Mouse (Mus musculus) gastrocnemius, adult 18-20 months (tissue): ENCODE data around the gene Igfals. TPM values are rescaled to one million over a fixed set of nuclear protein-coding genes. Genes with fewer than 3 reads are reported as not detected.

Source experiments
- DNase-seq: peaks from one replicate; pipeline ENCODE4 v3.0.0; 2021; ENCODE audit warnings: low spot score
- total RNA-seq, 2 experiments: library from RNA; stranded (reverse); gene quantifications; 2 replicates each; pipeline ENCODE4 v1.2.3; 2021

Gene Igfals
- total RNA-seq, 2 experiments from 2014 or later, result 2.2 to 2.6 TPM

- DNase-seq, result no peak
Measured at GRCm38 (mm10) chr17:24893276-24893675, 27.5 kb downstream of the Igfals start.

GRCm38 (mm10) chr17:24894061-24894994, 28.5 kb downstream of the Igfals start:
- no peak for DNase-seq

DNA sequence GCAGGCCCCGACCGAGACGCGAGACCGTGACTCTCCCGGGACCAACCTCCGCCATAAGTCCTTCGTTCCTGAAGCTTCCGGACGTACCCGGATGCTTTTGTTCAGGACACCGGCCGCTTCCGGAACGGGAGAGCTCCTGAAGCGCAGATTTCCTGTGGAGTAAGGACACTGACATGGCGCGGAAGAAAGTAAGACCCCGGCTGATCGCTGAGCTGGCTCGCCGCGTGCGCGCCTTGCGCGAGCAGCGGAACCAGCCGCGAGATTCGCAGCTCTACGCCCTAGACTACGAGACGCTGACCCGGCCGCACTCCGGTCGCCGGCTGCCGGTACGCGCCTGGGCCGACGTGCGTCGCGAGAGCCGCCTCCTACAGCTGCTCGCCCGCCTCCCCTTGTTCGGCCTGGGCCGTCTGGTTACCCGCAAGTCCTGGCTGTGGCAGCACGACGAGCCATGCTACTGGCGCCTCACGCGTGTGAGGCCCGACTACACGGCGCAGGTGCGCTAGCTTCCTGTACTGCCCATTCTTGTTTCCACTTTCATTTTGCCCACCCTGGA, 29.3 kb downstream of the Igfals start, which contains the start of the genes Eme2 and Mrps34:
Gene Eme2 (minus strand): TSS at position 93 of the 553 bp plus-strand sequence.
Gene Mrps34 (plus strand): TSS at position 122 of the 553 bp plus-strand sequence.
- peak; percentile 84 for DNase-seq

DNA sequence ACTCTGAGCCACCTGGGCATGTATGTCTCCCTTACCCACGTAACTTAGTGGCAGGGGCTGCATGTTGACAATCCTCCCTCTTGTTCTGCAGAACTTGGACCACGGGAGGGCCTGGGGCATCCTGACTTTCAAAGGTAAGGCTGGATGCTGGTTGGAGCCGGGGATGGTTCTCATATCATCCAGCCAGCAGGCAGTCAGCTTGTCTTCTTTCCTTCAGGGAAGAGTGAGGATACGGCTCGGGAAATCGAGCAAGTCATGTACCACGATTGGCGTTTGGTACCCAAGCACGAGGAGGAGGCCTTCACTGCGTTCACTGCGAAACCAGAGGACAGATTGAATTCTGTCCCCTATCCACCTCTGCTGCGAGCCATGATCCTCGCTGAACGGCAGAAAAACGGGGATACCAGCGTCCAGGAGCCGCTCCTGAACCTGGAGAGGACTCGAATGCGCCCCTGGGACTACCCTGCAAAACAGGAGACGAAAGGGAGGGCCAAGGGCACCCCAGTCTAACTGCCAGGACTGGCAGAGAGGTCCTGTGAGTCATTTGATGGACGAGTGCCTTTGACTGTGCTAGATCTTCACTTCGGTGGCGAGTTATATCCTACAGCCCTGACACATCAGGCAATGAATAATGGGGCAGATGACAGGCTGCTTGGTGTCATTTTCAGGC, 29.9 kb downstream of the Igfals start:
- DNase-seq, result no peak

DNA sequence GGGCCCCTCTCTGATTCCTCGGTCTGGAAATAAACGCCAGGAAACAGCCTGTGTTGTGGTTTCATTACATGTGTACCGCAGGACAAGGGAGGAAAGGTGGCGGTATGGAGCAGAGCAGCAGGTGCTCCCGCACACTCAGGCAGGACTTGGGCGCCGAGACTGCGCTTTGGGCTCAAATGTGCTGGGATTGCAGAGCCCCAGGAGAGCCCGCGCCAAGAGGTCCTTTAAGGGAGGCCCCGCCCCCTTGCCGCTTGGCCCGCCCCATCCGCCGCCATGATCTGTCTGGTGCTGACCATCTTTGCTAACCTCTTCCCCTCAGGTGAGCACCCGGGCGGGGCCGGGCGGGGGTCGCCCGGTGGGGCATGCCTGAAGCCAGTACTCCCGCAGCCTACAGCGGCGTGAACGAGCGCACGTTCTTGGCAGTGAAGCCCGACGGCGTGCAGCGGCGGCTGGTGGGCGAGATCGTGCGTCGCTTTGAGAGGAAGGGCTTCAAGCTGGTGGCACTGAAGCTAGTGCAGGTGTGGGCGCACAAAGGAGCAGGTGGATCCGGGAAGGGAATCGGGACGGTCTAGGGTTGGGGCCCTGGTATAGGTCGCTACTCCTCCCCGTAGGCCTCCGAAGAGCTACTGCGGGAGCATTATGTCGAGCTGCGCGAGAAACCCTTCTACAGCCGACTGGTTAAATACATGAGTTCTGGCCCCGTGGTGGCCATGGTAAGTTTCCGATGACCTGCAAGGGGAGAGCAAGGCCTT, 30.6 kb downstream of the Igfals start, which contains the start of gene Nme3:
Gene Nme3 (plus strand): TSS at position 260 of the 752 bp plus-strand sequence.
- DNase-seq, result peak; percentile 51

DNA sequence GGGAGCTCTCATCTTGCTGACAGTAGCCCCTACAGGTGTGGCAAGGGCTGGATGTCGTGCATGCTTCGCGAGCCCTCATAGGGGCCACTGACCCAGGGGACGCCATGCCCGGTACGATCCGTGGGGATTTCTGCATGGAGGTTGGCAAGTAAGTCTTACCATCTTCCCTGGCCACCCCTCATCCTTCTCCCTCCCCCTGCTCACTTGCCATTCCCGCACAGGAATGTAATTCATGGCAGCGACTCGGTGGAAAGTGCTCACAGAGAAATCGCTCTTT, 31.1 kb downstream of the Igfals start:
- DNase-seq, result no peak

DNA sequence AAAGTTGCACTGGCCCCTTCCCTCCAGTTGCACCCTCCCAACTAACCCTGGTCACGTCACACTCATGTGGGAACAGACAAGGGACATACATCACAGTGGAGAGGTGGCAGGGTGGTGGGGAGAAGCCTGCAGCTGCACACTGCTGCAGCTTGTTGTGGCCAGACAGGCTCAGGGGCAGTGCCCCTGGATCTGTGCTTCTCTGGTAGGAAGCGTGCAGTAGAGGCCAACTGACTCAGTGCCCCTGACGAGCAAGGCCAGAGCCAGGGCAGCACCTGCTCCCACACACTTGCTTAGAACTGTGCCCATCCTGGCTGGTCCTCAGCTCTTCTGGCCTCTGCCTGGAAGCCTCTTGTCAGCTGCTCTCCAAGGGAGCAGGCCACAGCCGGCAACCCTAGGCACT, 31.8 kb downstream of the Igfals start:
- no peak for DNase-seq

- no peak for DNase-seq
Measured at GRCm38 (mm10) chr17:24898041-24898854, 32.5 kb downstream of the Igfals start.

- DNase-seq, result no peak
Measured at GRCm38 (mm10) chr17:24899153-24899552, 33.4 kb downstream of the Igfals start.

GRCm38 (mm10) chr17:24900014-24900413, 34.2 kb downstream of the Igfals start:
- DNase-seq, result no peak

DNA sequence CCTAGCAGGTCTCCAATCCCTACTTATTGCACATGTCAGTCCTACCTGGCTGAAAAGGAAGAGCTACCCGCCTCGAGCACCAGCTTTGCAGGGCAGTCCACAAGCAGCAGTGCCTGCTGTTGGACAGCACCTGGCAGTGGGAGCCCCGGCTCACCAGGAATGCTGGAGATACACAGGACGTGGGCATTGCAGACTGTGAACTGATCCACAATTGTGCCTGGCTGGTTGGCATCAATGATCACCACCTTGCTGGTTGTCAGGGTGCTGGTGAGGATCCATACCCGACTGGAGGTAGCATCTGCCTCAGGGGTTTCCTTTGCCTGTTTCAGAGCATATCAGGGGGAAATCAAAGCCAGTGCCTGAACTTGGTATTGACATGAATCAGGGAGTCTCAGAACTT, 36.3 kb downstream of the Igfals start:
- DNase-seq, result no peak

DNA sequence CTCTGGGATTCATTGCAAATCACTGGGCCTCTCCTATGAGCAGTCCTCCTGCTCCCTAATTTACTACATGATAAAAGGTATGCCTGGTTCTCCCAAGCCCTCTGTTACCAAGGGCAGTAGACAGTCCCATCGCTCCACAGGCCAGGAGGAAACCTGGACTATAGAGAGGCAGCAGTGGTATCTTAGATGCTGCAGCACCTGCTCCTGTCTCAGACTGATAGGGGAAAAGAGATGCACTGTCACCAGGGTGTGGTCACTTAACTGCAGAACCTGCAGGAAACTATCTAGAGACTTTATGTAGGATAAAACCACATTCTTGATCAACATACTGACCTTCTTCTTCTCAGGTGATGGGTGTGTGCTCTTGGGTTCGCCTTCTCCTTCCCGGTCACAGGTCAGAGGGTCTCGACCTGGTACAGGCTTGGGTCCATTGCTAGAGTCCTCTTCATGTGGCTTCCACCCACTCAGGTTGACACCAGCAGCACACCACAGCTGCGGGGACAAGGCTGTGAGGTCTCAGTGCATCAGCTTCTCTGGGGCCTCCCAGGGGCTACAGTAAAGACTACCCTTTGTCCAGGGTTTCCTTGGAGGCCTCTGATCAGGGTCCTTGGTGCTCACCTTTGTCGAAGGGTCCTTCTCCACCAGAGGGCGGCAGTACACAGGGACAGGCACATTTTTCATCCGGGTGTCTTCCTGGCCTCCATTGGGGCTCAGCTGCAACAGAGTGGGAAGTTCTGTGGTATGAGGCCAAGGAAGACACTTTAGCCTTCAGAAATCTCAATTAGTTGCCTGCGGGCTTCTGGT, 37.1 kb downstream of the Igfals start:
- DNase-seq, result no peak

DNA sequence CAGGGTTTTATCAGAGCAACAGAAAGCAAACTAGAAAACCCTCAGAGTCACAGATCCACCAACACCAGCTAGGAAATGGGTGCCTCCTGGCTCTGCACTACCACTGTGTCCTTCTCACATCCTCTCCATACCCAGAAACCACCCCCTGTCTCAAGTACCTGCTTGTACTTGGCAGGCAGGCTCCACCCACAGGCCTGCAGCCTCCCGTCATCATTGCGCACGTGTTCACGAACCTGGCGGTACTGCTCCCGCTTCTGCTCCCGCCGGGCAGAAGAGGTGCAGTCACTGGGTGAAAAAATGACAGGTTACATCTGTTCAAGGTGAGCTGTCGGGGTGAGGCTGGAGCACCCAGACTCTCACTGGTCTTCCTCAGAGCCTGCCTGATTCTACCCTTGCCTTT, 38.0 kb downstream of the Igfals start:
- DNase-seq, result no peak

DNA sequence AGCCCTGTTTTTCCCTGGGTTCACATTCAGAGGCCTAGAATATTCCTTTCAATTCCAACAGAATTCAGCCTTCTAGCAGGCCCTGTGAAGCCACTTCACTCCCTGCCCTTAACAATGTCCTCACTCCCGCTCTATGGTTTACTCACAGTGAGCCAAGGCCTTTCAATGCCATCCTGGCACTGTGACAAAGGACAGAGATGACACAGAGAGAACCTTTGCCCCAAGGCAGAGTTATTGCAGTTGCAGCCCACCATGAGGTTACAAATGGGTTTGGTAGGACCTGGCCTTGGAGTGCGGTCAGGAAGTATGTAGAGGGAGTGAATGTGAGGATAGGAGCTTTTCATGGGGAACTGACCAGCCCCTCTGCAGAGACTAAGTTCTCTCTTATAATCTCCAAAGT, 41.8 kb downstream of the Igfals start:
- no peak for DNase-seq

DNA sequence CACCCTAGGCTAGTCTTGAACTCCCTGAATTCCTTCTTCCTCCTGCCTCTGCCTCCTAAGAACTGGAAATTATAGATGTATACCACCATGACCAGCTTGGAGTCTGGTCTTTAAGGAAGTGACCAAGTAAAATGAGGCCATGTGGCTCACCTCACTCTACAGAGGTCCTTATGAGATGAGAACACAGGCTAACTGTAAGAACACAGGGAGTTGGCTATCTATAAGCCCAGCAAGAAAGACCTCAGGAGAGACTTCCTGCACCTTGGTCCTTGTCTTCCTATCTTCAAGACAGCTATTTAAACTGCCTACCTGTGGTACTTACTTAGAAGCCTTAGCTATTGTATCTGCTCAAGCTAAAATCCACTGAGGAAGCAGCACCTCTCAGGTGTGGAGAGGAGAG, 48.2 kb downstream of the Igfals start:
- no peak for DNase-seq

GRCm38 (mm10) chr17:24923246-24923645, 57.4 kb downstream of the Igfals start:
- DNase-seq, result no peak

GRCm38 (mm10) chr17:24929506-24929905, 63.7 kb downstream of the Igfals start:
- no peak for DNase-seq
